Mouse (Mus musculus) embryonic facial prominence, embryonic 10.5 days (tissue): ENCODE results near the gene Zan. TPM values are rescaled to one million over a fixed set of nuclear protein-coding genes. Genes with fewer than 3 reads are reported as not detected.

ENCODE experiments used
- DNase-seq: peaks from one replicate; pipeline ENCODE4 v3.0.0-alpha.2; 2017; ENCODE audit warnings: low spot score
- H3K27ac ChIP-seq: fragments of 300-500 bp; sonication (generic); replicated peaks from 2 replicates; pipeline ENCODE4 v1.5.1; 2016; ENCODE audit warnings: mild to moderate bottlenecking
- H3K27me3 ChIP-seq: fragments of 300-500 bp; sonication (generic); replicated peaks from 2 replicates; pipeline ENCODE4 v1.6.1; 2016; ENCODE audit warnings: low read depth, mild to moderate bottlenecking; ENCODE audit not compliant: poor library complexity, severe bottlenecking
- H3K36me3 ChIP-seq: fragments of 300-500 bp; sonication (generic); replicated peaks from 2 replicates; pipeline ENCODE4 v1.6.1; 2016; ENCODE audit warnings: mild to moderate bottlenecking, moderate library complexity
- H3K4me1 ChIP-seq: fragments of 300-500 bp; sonication (generic); 2 replicates; pipeline ENCODE4 v1.6.1; 2016
- H3K4me3 ChIP-seq: fragments of 300-500 bp; sonication (generic); 2 replicates; pipeline ENCODE4 v1.5.1; 2016; ENCODE audit warnings: mild to moderate bottlenecking, moderate library complexity
- H3K9me3 ChIP-seq: fragments of 300-500 bp; sonication (generic); 2 replicates; pipeline ENCODE4 v1.6.1; 2016; ENCODE audit warnings: mild to moderate bottlenecking
- WGBS: fragments of 180-500 bp; shearing (Covaris S2); methylation state at CpG from one replicate; pipeline ENCODE4 v1.1.7; 2016; 5-methylcytosine and 5-hydroxymethylcytosine counted together
- polyA plus RNA-seq: library from polyadenylated mRNA; unstranded; fragments of >200 nt; fragmentation: Nextera tagmentation; extraction: Ambion mirVana; gene quantifications from 2 replicates; pipeline ENCODE4 v1.2.1, GENCODE M21; 2016

Zan gene
- polyA plus RNA-seq, 1 experiment from 2014 or later: 0.16 TPM

DNA sequence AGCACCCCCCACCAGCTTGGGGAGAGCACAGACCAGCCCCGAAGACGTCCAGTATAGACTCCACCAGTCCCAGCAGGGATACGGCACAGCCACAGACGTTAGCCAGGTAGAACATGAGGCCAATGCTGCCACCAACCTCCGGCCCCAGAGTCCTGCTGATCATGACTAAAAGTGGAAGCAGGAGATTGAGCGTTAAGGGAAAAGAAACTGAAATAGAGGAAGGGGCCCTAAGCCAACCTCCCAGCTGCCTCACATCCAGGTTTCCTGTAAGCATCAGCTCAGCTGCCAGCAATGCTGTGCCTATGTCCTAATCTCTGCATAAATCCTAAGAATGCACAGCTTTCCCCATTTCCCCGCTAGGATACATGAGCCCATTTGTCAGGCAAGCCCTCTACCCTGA, 146.0 kb downstream of the Zan start:
- 87% methylated on average over 7 of the region's 7 CpGs for WGBS
- Histone ChIP-seq H3K27ac (no peak overlapping the region), H3K36me3 (peaks cover 13% of the 10 kb centered on the region), H3K9me3 (no peaks in the 10 kb centered on the region), H3K4me1 (peaks cover 21% of the 10 kb centered on the region), H3K4me3 (no peak overlapping the region), H3K27me3 (no peaks in the 10 kb centered on the region)
- DNase-seq: no peak

Other genes with a start within 250 kb of the Zan start
- 3.8 and 4.5 TPM in 2 replicates for gene Ache, start 189.5 kb downstream of the Zan start, polyA plus RNA-seq
- 7.8 and 8.3 TPM in 2 replicates for gene Ufsp1, start 182.4 kb downstream of the Zan start, polyA plus RNA-seq
- 191 and 214 TPM in 2 replicates for gene Srrt, start 169.4 kb downstream of the Zan start, polyA plus RNA-seq
- gene Trip6, start 162.7 kb downstream of the Zan start, polyA plus RNA-seq: 73.1 and 76.2 TPM in 2 replicates
- gene Slc12a9, start 143.5 kb downstream of the Zan start, polyA plus RNA-seq: 12.6 and 13.4 TPM in 2 replicates
- 53.6 and 56.8 TPM in 2 replicates for gene Ephb4, start 127.0 kb downstream of the Zan start, polyA plus RNA-seq
- 55.3 and 59.9 TPM in 2 replicates for gene Pop7, start 25.5 kb upstream of the Zan start, polyA plus RNA-seq
- gene Gigyf1, start 41.5 kb upstream of the Zan start, polyA plus RNA-seq: 15.2 and 15.3 TPM in 2 replicates
- gene Epo, start 56.2 kb upstream of the Zan start, polyA plus RNA-seq: 2.1 and 2.3 TPM in 2 replicates
- gene Gnb2, start 56.4 kb upstream of the Zan start, polyA plus RNA-seq: 276 and 281 TPM in 2 replicates
- gene Actl6b, start 76.5 kb upstream of the Zan start, polyA plus RNA-seq: 4.5 and 5.4 TPM in 2 replicates
- gene Tfr2, start 92.8 kb upstream of the Zan start, polyA plus RNA-seq: 1.7 and 2.2 TPM in 2 replicates
- 15.9 and 17.2 TPM in 2 replicates for gene Mospd3, start 124.0 kb upstream of the Zan start, polyA plus RNA-seq
- 122 and 128 TPM in 2 replicates for gene Pcolce, start 136.7 kb upstream of the Zan start, polyA plus RNA-seq
- gene Fbxo24, start 151.9 kb upstream of the Zan start, polyA plus RNA-seq: 0.17 and 0.36 TPM in 2 replicates
- 36.7 and 46.5 TPM in 2 replicates for gene Lrch4, start 152.1 kb upstream of the Zan start, polyA plus RNA-seq
- gene Gm20605, start 152.1 kb upstream of the Zan start, polyA plus RNA-seq: 14.2 and 14.6 TPM in 2 replicates
- gene Sap25, start 164.3 kb upstream of the Zan start, polyA plus RNA-seq: 9.0 and 9.2 TPM in 2 replicates
- 0.16 and 0.34 TPM in 2 replicates for gene Irs3, start 168.7 kb upstream of the Zan start, polyA plus RNA-seq
- 21.3 and 23.0 TPM in 2 replicates for gene Agfg2, start 207.7 kb upstream of the Zan start, polyA plus RNA-seq